Mouse (Mus musculus): ENCODE data around the gene Grb10. TPM values are rescaled to one million over a fixed set of nuclear protein-coding genes. Genes with fewer than 3 reads are reported as not detected.
A peak's percentile ranks its signal among the peaks of the same experiment; 100 is the strongest.

Gene Grb10
- polyA plus RNA-seq, 1 experiment from 2014 or later: 654 TPM

GRCm38 (mm10) chr11:11963065-11963464, 75.4 kb downstream of the Grb10 start:
- DNase-seq (ENCODE audit: low spot score): no peak
- H3K9me3 ChIP-seq: no peaks in the 10 kb centered on the region
- H3K27me3 ChIP-seq (ENCODE audit: insufficient read depth, poor library complexity, severe bottlenecking): no peaks in the 10 kb centered on the region
- 78% methylated on average over 2 of the region's 2 CpGs for WGBS
- H3K36me3 ChIP-seq: peaks cover 39% of the 10 kb centered on the region
- H3K4me1 ChIP-seq: peaks cover 74% of the 10 kb centered on the region
- 0 out of 2 replicates have a peak overlapping the region, but pooled peaks have one; percentile 3 for H3K4me3 ChIP-seq
- H3K27ac ChIP-seq: peak overlapping the region; percentile 90

GRCm38 (mm10) chr11:11962629-11962954, 75.9 kb downstream of the Grb10 start:
- H3K9me3 ChIP-seq: no peaks in the 10 kb centered on the region
- 12% methylated on average over 5 of the region's 5 CpGs for WGBS
- no peak for DNase-seq (ENCODE audit: low spot score)
- H3K36me3 ChIP-seq: peaks cover 35% of the 10 kb centered on the region
- H3K27ac ChIP-seq: peak overlapping the region; percentile 90
- H3K4me1 ChIP-seq: peaks cover 79% of the 10 kb centered on the region
- H3K27me3 ChIP-seq (ENCODE audit: insufficient read depth, poor library complexity, severe bottlenecking): no peaks in the 10 kb centered on the region
- no peak overlapping the region for H3K4me3 ChIP-seq

- DNase-seq (ENCODE audit: low spot score): no peak
- WGBS: 26% methylated on average over 5 of the region's 5 CpGs
- H3K9me3 ChIP-seq: no peaks in the 10 kb centered on the region
- H3K27ac ChIP-seq: peak overlapping the region; percentile 90
- H3K4me3 ChIP-seq: no peak overlapping the region
- peaks cover 31% of the 10 kb centered on the region for H3K36me3 ChIP-seq
- peaks cover 82% of the 10 kb centered on the region for H3K4me1 ChIP-seq
- H3K27me3 ChIP-seq (ENCODE audit: insufficient read depth, poor library complexity, severe bottlenecking): no peaks in the 10 kb centered on the region
Measured at GRCm38 (mm10) chr11:11961917-11962628, 76.4 kb downstream of the Grb10 start.

GRCm38 (mm10) chr11:11960858-11961257, 77.6 kb downstream of the Grb10 start:
- Histone ChIP-seq H3K4me3 (no peak overlapping the region), H3K4me1 (peaks cover 86% of the 10 kb centered on the region), H3K27me3 (ENCODE audit: insufficient read depth, poor library complexity, severe bottlenecking) (no peaks in the 10 kb centered on the region), H3K27ac (peak overlapping the region; percentile 90), H3K9me3 (no peaks in the 10 kb centered on the region), H3K36me3 (peaks cover 23% of the 10 kb centered on the region)
- 26% methylated on average over 5 of the region's 5 CpGs for WGBS
- no peak for DNase-seq (ENCODE audit: low spot score)

- Histone ChIP-seq H3K4me3 (no peak overlapping the region), H3K36me3 (peaks cover 24% of the 10 kb centered on the region; the same call in 1 of the 2 replicates), H3K27me3 (ENCODE audit: insufficient read depth, poor library complexity, severe bottlenecking) (no peaks in the 10 kb centered on the region), H3K4me1 (peaks cover 87% of the 10 kb centered on the region), H3K27ac (peak overlapping the region; percentile 90), H3K9me3 (no peaks in the 10 kb centered on the region)
- no peak for DNase-seq (ENCODE audit: low spot score)
- WGBS: 85% methylated on average over 2 of the region's 2 CpGs
Measured at GRCm38 (mm10) chr11:11960227-11960626, 78.3 kb downstream of the Grb10 start.

- Histone ChIP-seq H3K4me1 (peaks cover 81% of the 10 kb centered on the region), H3K9me3 (no peaks in the 10 kb centered on the region), H3K27ac (peak overlapping the region; percentile 90), H3K4me3 (no peak overlapping the region), H3K27me3 (ENCODE audit: insufficient read depth, poor library complexity, severe bottlenecking) (no peaks in the 10 kb centered on the region), H3K36me3 (peaks cover 28% of the 10 kb centered on the region)
- WGBS: 27% methylated on average over 2 of the region's 2 CpGs
- peak; percentile 83 for DNase-seq (ENCODE audit: low spot score)
Measured at GRCm38 (mm10) chr11:11958479-11958878, 80.0 kb downstream of the Grb10 start.

- WGBS: 79% methylated on average over 2 of the region's 2 CpGs
Measured at GRCm38 (mm10) chr11:11958061-11958361, 80.5 kb downstream of the Grb10 start.

GRCm38 (mm10) chr11:11957211-11958060, 81.0 kb downstream of the Grb10 start:
- Histone ChIP-seq H3K4me1 (peaks cover 78% of the 10 kb centered on the region), H3K27me3 (ENCODE audit: insufficient read depth, poor library complexity, severe bottlenecking) (no peaks in the 10 kb centered on the region), H3K27ac (peak overlapping the region; percentile 85), H3K36me3 (peaks cover 34% of the 10 kb centered on the region), H3K9me3 (no peaks in the 10 kb centered on the region), H3K4me3 (no peak overlapping the region)
- peak; percentile 58 for DNase-seq (ENCODE audit: low spot score)
- WGBS: 52% methylated on average over 5 of the region's 5 CpGs

More at GRCm38 (mm10) chr11:11958061-11958361, 80.5 kb downstream of the Grb10 start:
- no peak for DNase-seq (ENCODE audit: low spot score)
- Histone ChIP-seq H3K36me3 (peaks cover 28% of the 10 kb centered on the region), H3K27me3 (ENCODE audit: insufficient read depth, poor library complexity, severe bottlenecking) (no peaks in the 10 kb centered on the region), H3K9me3 (no peaks in the 10 kb centered on the region), H3K4me3 (no peak overlapping the region), H3K27ac (peak overlapping the region; percentile 81), H3K4me1 (peaks cover 78% of the 10 kb centered on the region)

GRCm38 (mm10) chr11:11955783-11956182, 82.7 kb downstream of the Grb10 start:
- Histone ChIP-seq H3K4me3 (no peak overlapping the region), H3K36me3 (peaks cover 46% of the 10 kb centered on the region), H3K27me3 (ENCODE audit: insufficient read depth, poor library complexity, severe bottlenecking) (no peaks in the 10 kb centered on the region), H3K27ac (peak overlapping the region; percentile 85), H3K9me3 (no peaks in the 10 kb centered on the region), H3K4me1 (peaks cover 75% of the 10 kb centered on the region)
- DNase-seq (ENCODE audit: low spot score): peak; percentile 61

GRCm38 (mm10) chr11:11954606-11955005, 83.9 kb downstream of the Grb10 start:
- peaks cover 73% of the 10 kb centered on the region for H3K4me1 ChIP-seq
- WGBS: 87% methylated on average over 6 of the region's 6 CpGs
- peaks cover 52% of the 10 kb centered on the region for H3K36me3 ChIP-seq

GRCm38 (mm10) chr11:11954115-11954438, 84.4 kb downstream of the Grb10 start:
- 80% methylated on average over 4 of the region's 4 CpGs for WGBS
- peaks cover 53% of the 10 kb centered on the region for H3K36me3 ChIP-seq

More at GRCm38 (mm10) chr11:11954606-11955005, 83.9 kb downstream of the Grb10 start:
- no peaks in the 10 kb centered on the region for H3K27me3 ChIP-seq (ENCODE audit: insufficient read depth, poor library complexity, severe bottlenecking)
- peak; percentile 51 for DNase-seq (ENCODE audit: low spot score)
- H3K4me3 ChIP-seq: no peak overlapping the region
- H3K27ac ChIP-seq: peak overlapping the region; percentile 85
- H3K9me3 ChIP-seq: no peaks in the 10 kb centered on the region

GRCm38 (mm10) chr11:11953364-11954114, 84.9 kb downstream of the Grb10 start:
- DNase-seq (ENCODE audit: low spot score): peak; percentile 59
- H3K4me3 ChIP-seq: no peak overlapping the region
- peak overlapping the region; percentile 85 for H3K27ac ChIP-seq
- H3K9me3 ChIP-seq: no peaks in the 10 kb centered on the region
- no peaks in the 10 kb centered on the region for H3K27me3 ChIP-seq (ENCODE audit: insufficient read depth, poor library complexity, severe bottlenecking)
- H3K4me1 ChIP-seq: peaks cover 77% of the 10 kb centered on the region
- WGBS: 76% methylated on average over 11 of the region's 11 CpGs
- peaks cover 59% of the 10 kb centered on the region for H3K36me3 ChIP-seq

More at GRCm38 (mm10) chr11:11954115-11954438, 84.4 kb downstream of the Grb10 start:
- no peak overlapping the region for H3K4me3 ChIP-seq
- H3K4me1 ChIP-seq: peaks cover 74% of the 10 kb centered on the region
- peak; percentile 48 for DNase-seq (ENCODE audit: low spot score)
- H3K9me3 ChIP-seq: no peaks in the 10 kb centered on the region
- H3K27me3 ChIP-seq (ENCODE audit: insufficient read depth, poor library complexity, severe bottlenecking): no peaks in the 10 kb centered on the region
- peak overlapping the region; percentile 85 for H3K27ac ChIP-seq

GRCm38 (mm10) chr11:11952569-11952968, 85.9 kb downstream of the Grb10 start:
- DNase-seq (ENCODE audit: low spot score): no peak
- peaks cover 64% of the 10 kb centered on the region for H3K36me3 ChIP-seq
- H3K27ac ChIP-seq: peak overlapping the region; percentile 85
- 72% methylated on average over 1 of the region's 1 CpGs for WGBS
- peaks cover 77% of the 10 kb centered on the region for H3K4me1 ChIP-seq
- no peak overlapping the region for H3K4me3 ChIP-seq
- no peaks in the 10 kb centered on the region for H3K9me3 ChIP-seq
- H3K27me3 ChIP-seq (ENCODE audit: insufficient read depth, poor library complexity, severe bottlenecking): no peaks in the 10 kb centered on the region

All from heart, embryonic 10.5 days (tissue).